Mouse (Mus musculus): ENCODE data around the gene Chd6.

The Chd6 gene

GRCm38 (mm10) chr2:161075553-161075952 is 33.3 kb downstream of the Chd6 start:
- no peak for DNase-seq (ENCODE audit: low spot score)

- no peak for DNase-seq (ENCODE audit: low spot score)
Observed at GRCm38 (mm10) chr2:161066097-161066759, 42.6 kb downstream of the Chd6 start.

GRCm38 (mm10) chr2:161065594-161065993 is 43.3 kb downstream of the Chd6 start:
- no peak for DNase-seq (ENCODE audit: low spot score)

GRCm38 (mm10) chr2:161064836-161065235 is 44.0 kb downstream of the Chd6 start:
- DNase-seq (ENCODE audit: low spot score): no peak

GRCm38 (mm10) chr2:161058841-161059240 is 50.0 kb downstream of the Chd6 start:
- no peak for DNase-seq (ENCODE audit: low spot score)

GRCm38 (mm10) chr2:161053765-161054164 is 55.1 kb downstream of the Chd6 start:
- DNase-seq (ENCODE audit: low spot score): no peak

GRCm38 (mm10) chr2:161052175-161052574 is 56.7 kb downstream of the Chd6 start:
- no peak for DNase-seq (ENCODE audit: low spot score)

GRCm38 (mm10) chr2:161049426-161049825 is 59.4 kb downstream of the Chd6 start:
- DNase-seq (ENCODE audit: low spot score): no peak

- DNase-seq (ENCODE audit: low spot score): no peak
Observed at GRCm38 (mm10) chr2:161044492-161045201, 64.2 kb downstream of the Chd6 start.

GRCm38 (mm10) chr2:161042874-161043273 is 66.0 kb downstream of the Chd6 start:
- DNase-seq (ENCODE audit: low spot score): peak; percentile 4

- no peak for DNase-seq (ENCODE audit: low spot score)
Observed at GRCm38 (mm10) chr2:161040743-161041142, 68.1 kb downstream of the Chd6 start.

GRCm38 (mm10) chr2:161037766-161038165 is 71.1 kb downstream of the Chd6 start:
- DNase-seq (ENCODE audit: low spot score): no peak

GRCm38 (mm10) chr2:161033141-161033540 is 75.7 kb downstream of the Chd6 start:
- DNase-seq (ENCODE audit: low spot score): no peak

- no peak for DNase-seq (ENCODE audit: low spot score)
Observed at GRCm38 (mm10) chr2:161032394-161032793, 76.5 kb downstream of the Chd6 start.

GRCm38 (mm10) chr2:161024606-161025005 is 84.3 kb downstream of the Chd6 start:
- no peak for DNase-seq (ENCODE audit: low spot score)

- no peak for DNase-seq (ENCODE audit: low spot score)
Observed at GRCm38 (mm10) chr2:161017913-161018312, 91.0 kb downstream of the Chd6 start.

- DNase-seq (ENCODE audit: low spot score): no peak
Observed at GRCm38 (mm10) chr2:161012577-161013251, 96.2 kb downstream of the Chd6 start.

GRCm38 (mm10) chr2:161004338-161004737 is 104.5 kb downstream of the Chd6 start:
- DNase-seq (ENCODE audit: low spot score): no peak

GRCm38 (mm10) chr2:160996987-160997763 is 111.7 kb downstream of the Chd6 start:
- DNase-seq (ENCODE audit: low spot score): no peak

- DNase-seq (ENCODE audit: low spot score): no peak
Observed at GRCm38 (mm10) chr2:160994181-160994580, 114.7 kb downstream of the Chd6 start.

GRCm38 (mm10) chr2:160992465-160992864 is 116.4 kb downstream of the Chd6 start:
- DNase-seq (ENCODE audit: low spot score): no peak

GRCm38 (mm10) chr2:160990339-160991070 is 118.4 kb downstream of the Chd6 start:
- no peak for DNase-seq (ENCODE audit: low spot score)
